Mouse (Mus musculus): Measurements from ENCODE around the gene Lpp. TPM values are rescaled to one million over a fixed set of nuclear protein-coding genes. Genes with fewer than 3 reads are reported as not detected.

Gene Lpp
- polyA plus RNA-seq, 1 experiment from 2014 or later, result 10.7 TPM

- Histone ChIP-seq H3K27me3 (no peaks in the 10 kb centered on the region), H3K9ac (replicated peaks) (no peak overlapping the region), H3K9me3 (no peaks in the 10 kb centered on the region), H3K4me1 (no peaks in the 10 kb centered on the region), H3K4me2 (replicated peaks) (no peak overlapping the region), H3K36me3 (no peaks in the 10 kb centered on the region), H3K27ac (replicated peaks) (no peak overlapping the region), H3K4me3 (no peak overlapping the region)
- no peak for ATAC-seq (replicated peaks)
- 92% methylated on average over 4 of the region's 4 CpGs for WGBS
Observed at GRCm38 (mm10) chr16:24558458-24558857, 165.2 kb downstream of the Lpp start.

GRCm38 (mm10) chr16:24559811-24560210 is 166.5 kb downstream of the Lpp start:
- H3K9ac ChIP-seq (replicated peaks), result no peak overlapping the region
- no peaks in the 10 kb centered on the region for H3K27me3 ChIP-seq
- no peak overlapping the region for H3K4me2 ChIP-seq (replicated peaks)
- no peaks in the 10 kb centered on the region for H3K36me3 ChIP-seq
- no peak overlapping the region for H3K4me3 ChIP-seq
- no peaks in the 10 kb centered on the region for H3K9me3 ChIP-seq
- H3K27ac ChIP-seq (replicated peaks), result no peak overlapping the region
- H3K4me1 ChIP-seq, result no peaks in the 10 kb centered on the region
- WGBS, result 90% methylated on average over 4 of the region's 4 CpGs
- no peak for ATAC-seq (replicated peaks)

GRCm38 (mm10) chr16:24560998-24561397 is 167.7 kb downstream of the Lpp start:
- no peaks in the 10 kb centered on the region for H3K9me3 ChIP-seq
- no peak overlapping the region for H3K4me2 ChIP-seq (replicated peaks)
- no peaks in the 10 kb centered on the region for H3K36me3 ChIP-seq
- H3K9ac ChIP-seq (replicated peaks), result no peak overlapping the region
- no peaks in the 10 kb centered on the region for H3K27me3 ChIP-seq
- no peak for ATAC-seq (replicated peaks)
- H3K4me1 ChIP-seq, result no peaks in the 10 kb centered on the region
- no peak overlapping the region for H3K4me3 ChIP-seq
- 93% methylated on average over 2 of the region's 2 CpGs for WGBS
- no peak overlapping the region for H3K27ac ChIP-seq (replicated peaks)

GRCm38 (mm10) chr16:24561602-24562001 is 168.3 kb downstream of the Lpp start:
- H3K9me3 ChIP-seq, result no peaks in the 10 kb centered on the region
- H3K4me3 ChIP-seq, result no peak overlapping the region
- no peak for ATAC-seq (replicated peaks)
- H3K27ac ChIP-seq (replicated peaks), result no peak overlapping the region
- H3K4me2 ChIP-seq (replicated peaks), result no peak overlapping the region
- no peaks in the 10 kb centered on the region for H3K36me3 ChIP-seq
- H3K9ac ChIP-seq (replicated peaks), result no peak overlapping the region
- H3K4me1 ChIP-seq, result peaks cover 3% of the 10 kb centered on the region
- 48% methylated on average over 4 of the region's 4 CpGs for WGBS
- H3K27me3 ChIP-seq, result no peaks in the 10 kb centered on the region

- no peak overlapping the region for H3K4me2 ChIP-seq (replicated peaks)
- no peak overlapping the region for H3K4me3 ChIP-seq
- peaks cover 18% of the 10 kb centered on the region for H3K4me1 ChIP-seq
- no peaks in the 10 kb centered on the region for H3K9me3 ChIP-seq
- WGBS, result 89% methylated on average over 7 of the region's 7 CpGs
- no peaks in the 10 kb centered on the region for H3K27me3 ChIP-seq
- H3K9ac ChIP-seq (replicated peaks), result no peak overlapping the region
- no peak for ATAC-seq (replicated peaks)
- H3K36me3 ChIP-seq, result no peaks in the 10 kb centered on the region
- H3K27ac ChIP-seq (replicated peaks), result no peak overlapping the region
Observed at GRCm38 (mm10) chr16:24565311-24565710, 172.0 kb downstream of the Lpp start.

GRCm38 (mm10) chr16:24566277-24566676 is 173.0 kb downstream of the Lpp start:
- H3K36me3 ChIP-seq, result no peaks in the 10 kb centered on the region
- peaks cover 18% of the 10 kb centered on the region for H3K4me1 ChIP-seq
- H3K9me3 ChIP-seq, result no peaks in the 10 kb centered on the region
- ATAC-seq (replicated peaks), result no peak
- no peak overlapping the region for H3K27ac ChIP-seq (replicated peaks)
- H3K9ac ChIP-seq (replicated peaks), result no peak overlapping the region
- 70% methylated on average over 3 of the region's 3 CpGs for WGBS
- no peak overlapping the region for H3K4me2 ChIP-seq (replicated peaks)
- no peaks in the 10 kb centered on the region for H3K27me3 ChIP-seq
- no peak overlapping the region for H3K4me3 ChIP-seq

GRCm38 (mm10) chr16:24567562-24567961 is 174.3 kb downstream of the Lpp start:
- 86% methylated on average over 3 of the region's 3 CpGs for WGBS
- no peak overlapping the region for H3K4me3 ChIP-seq
- no peak for ATAC-seq (replicated peaks)
- no peaks in the 10 kb centered on the region for H3K9me3 ChIP-seq
- H3K36me3 ChIP-seq, result no peaks in the 10 kb centered on the region
- H3K27me3 ChIP-seq, result no peaks in the 10 kb centered on the region
- no peak overlapping the region for H3K27ac ChIP-seq (replicated peaks)
- no peak overlapping the region for H3K4me2 ChIP-seq (replicated peaks)
- no peak overlapping the region for H3K9ac ChIP-seq (replicated peaks)
- H3K4me1 ChIP-seq, result peaks cover 18% of the 10 kb centered on the region

GRCm38 (mm10) chr16:24568061-24568460 is 174.8 kb downstream of the Lpp start:
- 86% methylated on average over 3 of the region's 3 CpGs for WGBS
- H3K27me3 ChIP-seq, result no peaks in the 10 kb centered on the region
- no peak overlapping the region for H3K27ac ChIP-seq (replicated peaks)
- H3K9ac ChIP-seq (replicated peaks), result no peak overlapping the region
- H3K4me2 ChIP-seq (replicated peaks), result no peak overlapping the region
- no peaks in the 10 kb centered on the region for H3K36me3 ChIP-seq
- no peak for ATAC-seq (replicated peaks)
- H3K4me1 ChIP-seq, result peaks cover 18% of the 10 kb centered on the region
- H3K4me3 ChIP-seq, result no peak overlapping the region
- no peaks in the 10 kb centered on the region for H3K9me3 ChIP-seq

- Histone ChIP-seq H3K4me1 (peaks cover 18% of the 10 kb centered on the region), H3K9me3 (no peaks in the 10 kb centered on the region), H3K27me3 (no peaks in the 10 kb centered on the region), H3K4me3 (no peak overlapping the region), H3K9ac (replicated peaks) (no peak overlapping the region), H3K4me2 (replicated peaks) (no peak overlapping the region), H3K27ac (replicated peaks) (0 out of 2 replicates have a peak overlapping the region, but pooled peaks have one; percentile 16), H3K36me3 (no peaks in the 10 kb centered on the region)
- 59% methylated on average over 5 of the region's 5 CpGs for WGBS
- no peak for ATAC-seq (replicated peaks)
Observed at GRCm38 (mm10) chr16:24569681-24570080, 176.4 kb downstream of the Lpp start.

GRCm38 (mm10) chr16:24576999-24577398 is 183.7 kb downstream of the Lpp start:
- no peak overlapping the region for H3K4me3 ChIP-seq
- no peaks in the 10 kb centered on the region for H3K4me1 ChIP-seq
- WGBS, result 85% methylated on average over 2 of the region's 2 CpGs
- no peak overlapping the region for H3K27ac ChIP-seq (replicated peaks)
- no peak for ATAC-seq (replicated peaks)
- no peaks in the 10 kb centered on the region for H3K36me3 ChIP-seq
- H3K9ac ChIP-seq (replicated peaks), result no peak overlapping the region
- H3K27me3 ChIP-seq, result no peaks in the 10 kb centered on the region
- H3K9me3 ChIP-seq, result no peaks in the 10 kb centered on the region
- H3K4me2 ChIP-seq (replicated peaks), result no peak overlapping the region

GRCm38 (mm10) chr16:24577798-24578197 is 184.5 kb downstream of the Lpp start:
- 91% methylated on average over 2 of the region's 2 CpGs for WGBS
- ATAC-seq (replicated peaks), result no peak
- Histone ChIP-seq H3K4me3 (no peak overlapping the region), H3K27ac (replicated peaks) (no peak overlapping the region), H3K4me2 (replicated peaks) (no peak overlapping the region), H3K27me3 (no peaks in the 10 kb centered on the region), H3K36me3 (no peaks in the 10 kb centered on the region), H3K9me3 (no peaks in the 10 kb centered on the region), H3K9ac (replicated peaks) (no peak overlapping the region), H3K4me1 (no peaks in the 10 kb centered on the region)

GRCm38 (mm10) chr16:24582847-24583246 is 189.5 kb downstream of the Lpp start:
- Histone ChIP-seq H3K9ac (replicated peaks) (no peak overlapping the region), H3K27me3 (no peaks in the 10 kb centered on the region), H3K4me1 (no peaks in the 10 kb centered on the region), H3K9me3 (no peaks in the 10 kb centered on the region), H3K4me2 (replicated peaks) (no peak overlapping the region), H3K27ac (replicated peaks) (no peak overlapping the region), H3K4me3 (no peak overlapping the region), H3K36me3 (no peaks in the 10 kb centered on the region)
- WGBS, result 93% methylated on average over 2 of the region's 2 CpGs
- no peak for ATAC-seq (replicated peaks)

GRCm38 (mm10) chr16:24593535-24593934 is 200.2 kb downstream of the Lpp start:
- H3K4me1 ChIP-seq, result no peaks in the 10 kb centered on the region
- H3K27me3 ChIP-seq, result no peaks in the 10 kb centered on the region
- no peaks in the 10 kb centered on the region for H3K9me3 ChIP-seq
- 79% methylated on average over 4 of the region's 4 CpGs for WGBS
- H3K36me3 ChIP-seq, result no peaks in the 10 kb centered on the region
- H3K9ac ChIP-seq (replicated peaks), result no peak overlapping the region
- no peak for ATAC-seq (replicated peaks)
- no peak overlapping the region for H3K27ac ChIP-seq (replicated peaks)
- no peak overlapping the region for H3K4me2 ChIP-seq (replicated peaks)
- H3K4me3 ChIP-seq, result no peak overlapping the region
